Mouse (Mus musculus) embryonic fibroblast, embryonic 13.5 days (primary cell): Measurements from ENCODE around the gene Ide.

Experiments used
- CTCF ChIP-seq: IDR thresholded peaks from 2 replicates; pipeline ENCODE4 v1.5.1; 2011; ENCODE audit warnings: mild to moderate bottlenecking, control low read depth, low read length, moderate library complexity, borderline replicate concordance; ENCODE audit not compliant: insufficient read depth
- POLR2A ChIP-seq: IDR thresholded peaks from 2 replicates; pipeline ENCODE4 v1.6.1; 2011; ENCODE audit warnings: low read depth, mild to moderate bottlenecking, control low read depth, low read length, moderate library complexity

GRCm38 (mm10) chr19:37337752-37338151 is at the start of gene Ide:
- TF ChIP-seq POLR2A (no peak), CTCF (no peak)
